Comparison of ENCODE assay signal across 10 mouse cellular contexts in genomic region chr4:102591798-102592197, GRCm38 (mm10).
A peak's percentile ranks its signal among the peaks of the same experiment; 100 is the strongest.
DNase-seq lines count a peak whose midpoint lies in the region; ATAC-seq and TF ChIP-seq lines count a peak whose summit lies in the region.
"Had no signal": no experiment of that assay in that cellular context is flagged by ENCODE, and none has a peak within 500 bp of the region (broad histone marks: within the 10 kb centered on the region; RNA-seq: fewer than 3 reads in every experiment).

No protein-coding gene starts in this region.

- ATAC-seq in neural tube, embryonic 11.5 days (ENCODE audit: insufficient read depth, low FRiP score, low TSS enrichment), result no peak
- ATAC-seq in hindbrain, embryonic 14.5 days (ENCODE audit: low FRiP score), result peak; percentile 28; the same call in 1 of the 2 replicates
- ATAC-seq in megakaryocyte, adult 5-6 weeks (ENCODE audit: poor library complexity, severe bottlenecking), result no peak
- ATAC-seq in liver, embryonic 11.5 days (replicated peaks; ENCODE audit: low FRiP score), result no peak

- H3K36me3 ChIP-seq in neural tube, embryonic 11.5 days (ENCODE audit: control insufficient read depth, insufficient read depth, low read length), result no peaks in the 10 kb centered on the region
- peaks cover 5% of the 10 kb centered on the region for H3K36me3 ChIP-seq in hindbrain, embryonic 14.5 days (replicated peaks; ENCODE audit: control insufficient read depth, insufficient read depth)
- H3K36me3 ChIP-seq in myocyte (ENCODE audit: control insufficient read depth, insufficient read depth), result peaks cover 10% of the 10 kb centered on the region
- no peaks in the 10 kb centered on the region for H3K36me3 ChIP-seq in liver, embryonic 11.5 days (ENCODE audit: control insufficient read depth, insufficient read depth, low read length)
- 0 out of 2 replicates have a peak, but pooled peaks cover under 1% of the 10 kb centered on the region for H3K36me3 ChIP-seq in kidney, adult 2 months (ENCODE audit: control insufficient read depth, insufficient read depth, low read length)

- WGBS in neural tube, embryonic 11.5 days, result 43% methylated on average over 4 of the region's 4 CpGs
- WGBS in hindbrain, embryonic 14.5 days, result 33% methylated on average over 4 of the region's 4 CpGs
- WGBS in liver, embryonic 11.5 days, result 68% methylated on average over 4 of the region's 4 CpGs
- WGBS in kidney, adult 2 months, result 63% methylated on average over 4 of the region's 4 CpGs

- no peaks in the 10 kb centered on the region for H3K9me3 ChIP-seq in neural tube, embryonic 11.5 days (ENCODE audit: control insufficient read depth, low read length)
- no peaks in the 10 kb centered on the region for H3K9me3 ChIP-seq in hindbrain, embryonic 14.5 days (ENCODE audit: control insufficient read depth, low read length)
- no peaks in the 10 kb centered on the region for H3K9me3 ChIP-seq in liver, embryonic 11.5 days (ENCODE audit: control insufficient read depth, low read length)

- no peaks in the 10 kb centered on the region for H3K79me2 ChIP-seq in myocyte (ENCODE audit: control insufficient read depth, insufficient read depth)

- DNase-seq in neural tube, embryonic 11.5 days (ENCODE audit: low spot score), result no peak
- DNase-seq in neural tube, embryonic 10.5 days (ENCODE audit: extremely low spot score, low spot score), result no peak
- peak; percentile 24 for DNase-seq in hindbrain, embryonic 14.5 days (ENCODE audit: low spot score)
- no peak for DNase-seq in liver, embryonic 11.5 days (ENCODE audit: low spot score)
- no peak for DNase-seq in kidney, adult 2 months
- DNase-seq: adrenal gland, postnatal 25 days; lung, postnatal 10 days; thymus, postnatal 25 days had no signal

- H3K4me1 ChIP-seq in neural tube, embryonic 11.5 days (ENCODE audit: control insufficient read depth, insufficient read depth, low read length), result peaks cover 14% of the 10 kb centered on the region
- H3K4me1 ChIP-seq in hindbrain, embryonic 14.5 days (replicated peaks; ENCODE audit: control insufficient read depth, insufficient read depth, low read length), result peaks cover 44% of the 10 kb centered on the region
- H3K4me1 ChIP-seq in liver, embryonic 11.5 days (replicated peaks; ENCODE audit: control insufficient read depth, insufficient read depth, low read length), result peaks cover 2% of the 10 kb centered on the region
- peaks cover 8% of the 10 kb centered on the region; the same call in 1 of the 2 replicates for H3K4me1 ChIP-seq in kidney, adult 2 months (ENCODE audit: control insufficient read depth, insufficient read depth, low read length)

- no peaks in the 10 kb centered on the region for H3K27me3 ChIP-seq in neural tube, embryonic 11.5 days (ENCODE audit: control insufficient read depth, insufficient read depth, low read length)
- no peaks in the 10 kb centered on the region for H3K27me3 ChIP-seq in hindbrain, embryonic 14.5 days (ENCODE audit: control insufficient read depth, insufficient read depth, low read length)
- H3K27me3 ChIP-seq in myocyte (ENCODE audit: control insufficient read depth, insufficient read depth, insufficient read length), result no peaks in the 10 kb centered on the region
- no peaks in the 10 kb centered on the region for H3K27me3 ChIP-seq in liver, embryonic 11.5 days (replicated peaks; ENCODE audit: control insufficient read depth, insufficient read depth, low read length)
- no peaks in the 10 kb centered on the region for H3K27me3 ChIP-seq in kidney, adult 2 months (replicated peaks; ENCODE audit: control insufficient read depth, insufficient read depth, low read length)

- H3ac ChIP-seq in myocyte (ENCODE audit: control insufficient read depth, insufficient read length), result no peak overlapping the region

- TF ChIP-seq CTCF in kidney, adult 2 months (conservative IDR thresholded peaks at IDR 0.05; ENCODE audit: insufficient read depth, insufficient read length, low read depth, low read length), result no peak

- H3K4me3 ChIP-seq in neural tube, embryonic 11.5 days (ENCODE audit: low read depth, low read length), result no peak overlapping the region
- H3K4me3 ChIP-seq in hindbrain, embryonic 14.5 days (replicated peaks; ENCODE audit: low read length), result peak overlapping the region; percentile 26
- H3K4me3 ChIP-seq in myocyte, result no peak overlapping the region
- no peak overlapping the region for H3K4me3 ChIP-seq in liver, embryonic 11.5 days (ENCODE audit: low read depth, low read length)
- H3K4me3 ChIP-seq in kidney, adult 2 months (ENCODE audit: insufficient read depth, low read depth, low read length), result no peak overlapping the region

- no peak overlapping the region for H3K27ac ChIP-seq in neural tube, embryonic 11.5 days (ENCODE audit: low read depth, low read length)
- peak overlapping the region; percentile 72 for H3K27ac ChIP-seq in hindbrain, embryonic 14.5 days
- no peak overlapping the region for H3K27ac ChIP-seq in liver, embryonic 11.5 days (ENCODE audit: low read depth, low read length)
- H3K27ac ChIP-seq in kidney, adult 2 months (ENCODE audit: insufficient read depth, low read depth, low read length), result no peak overlapping the region

- H3K9ac ChIP-seq in neural tube, embryonic 11.5 days (ENCODE audit: low read length), result peak overlapping the region; percentile 14
- peak overlapping the region; percentile 39 for H3K9ac ChIP-seq in hindbrain, embryonic 14.5 days
- H3K9ac ChIP-seq in liver, embryonic 11.5 days (ENCODE audit: low read depth, low read length), result no peak overlapping the region

- TF ChIP-seq POLR2A in myocyte (IDR thresholded peaks at IDR 0.05; ENCODE audit: insufficient read length, low read depth), result no peak
- TF ChIP-seq POLR2A in kidney, adult 2 months (IDR thresholded peaks at IDR 0.05; ENCODE audit: low read depth, low read length), result no peak

- no peak overlapping the region for H3K4me2 ChIP-seq in neural tube, embryonic 11.5 days (ENCODE audit: low read depth)
- H3K4me2 ChIP-seq in hindbrain, embryonic 14.5 days (replicated peaks), result peak overlapping the region; percentile 41
- H3K4me2 ChIP-seq in myocyte (ENCODE audit: low read depth), result no peak overlapping the region
- H3K4me2 ChIP-seq in liver, embryonic 11.5 days, result no peak overlapping the region

TF ChIP-seq in myocyte, 11 proteins besides CTCF, POLR2A, EP300 and RAD21:
- TF ChIP-seq MYOD1 (IDR thresholded peaks at IDR 0.05; ENCODE audit: control insufficient read depth in 1 of 3, insufficient read length in 2 of 3, low read depth in 2 of 3), result peak in 2 of 3 experiments; percentile 83 to 88
- no peak for TF ChIP-seq TCF3 (IDR thresholded peaks at IDR 0.05; ENCODE audit: insufficient read length, low read depth)
- TF ChIP-seq MYOG (IDR thresholded peaks at IDR 0.05; ENCODE audit: control insufficient read depth in 1 of 3, insufficient read depth in 1 of 3, insufficient read length in 2 of 3, low read depth in 2 of 3), result peak in 1 of 3 experiments; percentile 36
